In the genomic region with DNA sequence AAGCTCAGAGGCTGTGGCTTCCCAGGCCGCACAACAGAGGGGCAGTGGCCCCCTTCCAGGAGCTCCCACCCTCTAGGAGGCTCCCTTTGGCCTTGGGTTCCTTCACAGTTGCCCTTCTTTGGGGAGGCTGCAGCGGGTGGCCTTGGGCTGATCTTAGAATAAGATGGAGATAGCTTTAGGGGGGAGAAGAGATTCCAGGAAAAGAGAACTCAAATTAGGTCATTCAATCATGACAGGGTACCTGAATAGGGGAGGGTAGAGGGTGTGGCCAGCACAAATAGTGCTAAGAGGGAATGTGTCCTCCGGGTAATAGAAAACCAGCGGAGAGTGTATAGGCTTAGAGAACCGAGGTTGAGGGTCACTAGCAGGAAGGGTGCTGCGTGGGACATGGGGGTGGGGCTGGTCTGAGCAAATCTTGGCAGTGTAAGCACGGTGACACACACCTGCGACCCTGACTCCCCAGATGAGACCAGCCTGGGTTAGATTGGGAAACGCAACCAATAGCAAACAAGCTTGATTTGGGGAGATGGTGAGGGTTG, we compare ENCODE assay signal across 7 mouse cellular contexts. TPM values are rescaled to one million over a fixed set of nuclear protein-coding genes. Genes with fewer than 3 reads are reported as not detected.
DNase-seq lines count a peak whose midpoint lies in the region; ATAC-seq lines count a peak whose summit lies in the region.

No protein-coding gene starts in this region.

- peak overlapping the region; percentile 96 for H3K27ac ChIP-seq in lung, embryonic 16.5 days (ENCODE audit: low read length)
- H3K27ac ChIP-seq in forebrain, embryonic 10.5 days: peak overlapping the region; percentile 69; the same call in 1 of the 2 replicates
- H3K27ac ChIP-seq in kidney, embryonic 14.5 days (ENCODE audit: low read depth, low read length): peak overlapping the region; percentile 83; the same call in 1 of the 2 replicates
- peak overlapping the region; percentile 65 for H3K27ac ChIP-seq in neural tube, embryonic 13.5 days (replicated peaks)

- H3K4me3 ChIP-seq in lung, embryonic 16.5 days (ENCODE audit: low read length): peak overlapping the region; percentile 40
- peak overlapping the region; percentile 50 for H3K4me3 ChIP-seq in forebrain, embryonic 10.5 days
- H3K4me3 ChIP-seq in kidney, embryonic 14.5 days (ENCODE audit: low read length): peak overlapping the region; percentile 22; the same call in 1 of the 2 replicates
- H3K4me3 ChIP-seq in neural tube, embryonic 13.5 days: peak overlapping the region; percentile 18

- H3K9me3 ChIP-seq in lung, embryonic 16.5 days (ENCODE audit: control insufficient read depth, low read length): no peaks in the 10 kb centered on the region
- H3K9me3 ChIP-seq in forebrain, embryonic 10.5 days: peaks cover 4% of the 10 kb centered on the region; the same call in 1 of the 2 replicates
- no peaks in the 10 kb centered on the region for H3K9me3 ChIP-seq in kidney, embryonic 14.5 days (ENCODE audit: control insufficient read depth, low read length)
- H3K9me3 ChIP-seq in neural tube, embryonic 13.5 days: no peaks in the 10 kb centered on the region

- no peak for DNase-seq in lung, postnatal 14 days
- no peak for DNase-seq in forebrain, embryonic 10.5 days (ENCODE audit: extremely low spot score, low spot score)
- DNase-seq in right cerebral cortex, postnatal 4 days: no peak
- no peak for DNase-seq in spleen, postnatal 10 days (ENCODE audit: low spot score in 2 of 2)

- H3K36me3 ChIP-seq in lung, embryonic 16.5 days (ENCODE audit: control insufficient read depth, insufficient read depth, low read length): no peaks in the 10 kb centered on the region
- H3K36me3 ChIP-seq in forebrain, embryonic 10.5 days (replicated peaks): peaks cover 3% of the 10 kb centered on the region
- H3K36me3 ChIP-seq in kidney, embryonic 14.5 days (ENCODE audit: control insufficient read depth, insufficient read depth, low read length): no peaks in the 10 kb centered on the region
- H3K36me3 ChIP-seq in neural tube, embryonic 13.5 days: 0 out of 2 replicates have a peak, but pooled peaks cover under 1% of the 10 kb centered on the region

- peak overlapping the region; percentile 85 for H3K4me2 ChIP-seq in lung, embryonic 16.5 days (ENCODE audit: low read depth, low read length)
- H3K4me2 ChIP-seq in kidney, embryonic 14.5 days (replicated peaks; ENCODE audit: low read depth, low read length): peak overlapping the region; percentile 39
- H3K4me2 ChIP-seq in neural tube, embryonic 13.5 days: peak overlapping the region; percentile 75

- H3K9ac ChIP-seq in lung, embryonic 16.5 days (ENCODE audit: low read length): peak overlapping the region; percentile 61
- H3K9ac ChIP-seq in kidney, embryonic 14.5 days (ENCODE audit: low read depth, low read length): peak overlapping the region; percentile 28; the same call in 1 of the 2 replicates
- H3K9ac ChIP-seq in neural tube, embryonic 13.5 days: peak overlapping the region; percentile 50; the same call in 1 of the 2 replicates

- ATAC-seq in lung, embryonic 16.5 days (ENCODE audit: low read depth): no peak
- peak; percentile 1; the same call in 1 of the 2 replicates for ATAC-seq in kidney, embryonic 14.5 days (ENCODE audit: low FRiP score, low TSS enrichment)
- ATAC-seq in neural tube, embryonic 13.5 days (ENCODE audit: low read depth): peak; percentile 2; the same call in 1 of the 2 replicates

- 10% methylated on average over 9 of the region's 9 CpGs for WGBS in lung, embryonic 16.5 days
- WGBS in forebrain, embryonic 10.5 days: 2% methylated on average over 9 of the region's 9 CpGs
- 2% methylated on average over 9 of the region's 9 CpGs for WGBS in kidney, embryonic 14.5 days
- 5% methylated on average over 9 of the region's 9 CpGs for WGBS in neural tube, embryonic 13.5 days

- H3K27me3 ChIP-seq in lung, embryonic 16.5 days (ENCODE audit: control insufficient read depth, insufficient read depth, low read depth, low read length): no peaks in the 10 kb centered on the region
- H3K27me3 ChIP-seq in forebrain, embryonic 10.5 days (ENCODE audit: poor library complexity, severe bottlenecking): peaks cover 85% of the 10 kb centered on the region
- H3K27me3 ChIP-seq in kidney, embryonic 14.5 days (ENCODE audit: control insufficient read depth, insufficient read depth, low read length): peaks cover 3% of the 10 kb centered on the region; the same call in 1 of the 2 replicates
- H3K27me3 ChIP-seq in neural tube, embryonic 13.5 days: peaks cover 59% of the 10 kb centered on the region

- H3K4me1 ChIP-seq in lung, embryonic 16.5 days (replicated peaks; ENCODE audit: control insufficient read depth, insufficient read depth, low read length): peaks cover 67% of the 10 kb centered on the region
- peaks cover 90% of the 10 kb centered on the region for H3K4me1 ChIP-seq in forebrain, embryonic 10.5 days
- H3K4me1 ChIP-seq in kidney, embryonic 14.5 days (ENCODE audit: control insufficient read depth, insufficient read depth, low read length): peaks cover 73% of the 10 kb centered on the region
- peaks cover 79% of the 10 kb centered on the region for H3K4me1 ChIP-seq in neural tube, embryonic 13.5 days (replicated peaks)

RNA-seq across cellular contexts. Expression of a gene that starts 2.2 kb away (rescaled TPM):
- polyA plus RNA-seq in lung, embryonic 16.5 days (2015; fragmentation: Nextera tagmentation; extraction: Ambion mirVana): 51.2 and 53.3 TPM in 2 replicates
- 4.1 and 4.3 TPM in 2 replicates for polyA plus RNA-seq in forebrain, embryonic 10.5 days (2016; fragmentation: Nextera tagmentation; extraction: Ambion mirVana)
- polyA plus RNA-seq in kidney, embryonic 14.5 days (2014; fragmentation: Nextera tagmentation; extraction: Ambion mirVana): 29.3 and 30.4 TPM in 2 replicates
- 31.1 and 32.9 TPM in 2 replicates for polyA plus RNA-seq in neural tube, embryonic 13.5 days (2015; fragmentation: Nextera tagmentation; extraction: Ambion mirVana)

RNA-seq across cellular contexts. Expression of a gene that starts 12.9 kb away (rescaled TPM):
- polyA plus RNA-seq in lung, embryonic 16.5 days (2015; fragmentation: Nextera tagmentation; extraction: Ambion mirVana): 377 and 416 TPM in 2 replicates
- 276 and 283 TPM in 2 replicates for polyA plus RNA-seq in forebrain, embryonic 10.5 days (2016; fragmentation: Nextera tagmentation; extraction: Ambion mirVana)
- polyA plus RNA-seq in kidney, embryonic 14.5 days (2014; fragmentation: Nextera tagmentation; extraction: Ambion mirVana): 408 and 609 TPM in 2 replicates
- 572 and 635 TPM in 2 replicates for polyA plus RNA-seq in neural tube, embryonic 13.5 days (2015; fragmentation: Nextera tagmentation; extraction: Ambion mirVana)

RNA-seq across cellular contexts. Expression of a gene that starts 27.2 kb away (rescaled TPM):
- polyA plus RNA-seq in lung, embryonic 16.5 days (2015; fragmentation: Nextera tagmentation; extraction: Ambion mirVana): 68.7 and 70.9 TPM in 2 replicates
- 73.4 and 77.2 TPM in 2 replicates for polyA plus RNA-seq in forebrain, embryonic 10.5 days (2016; fragmentation: Nextera tagmentation; extraction: Ambion mirVana)
- polyA plus RNA-seq in kidney, embryonic 14.5 days (2014; fragmentation: Nextera tagmentation; extraction: Ambion mirVana): 77.7 and 89.2 TPM in 2 replicates
- 78.8 and 81.6 TPM in 2 replicates for polyA plus RNA-seq in neural tube, embryonic 13.5 days (2015; fragmentation: Nextera tagmentation; extraction: Ambion mirVana)

RNA-seq across cellular contexts. Expression of a gene that starts 28.7 kb away (rescaled TPM):
- polyA plus RNA-seq in lung, embryonic 16.5 days (2015; fragmentation: Nextera tagmentation; extraction: Ambion mirVana): 30.1 and 33.8 TPM in 2 replicates
- 2.8 and 3.1 TPM in 2 replicates for polyA plus RNA-seq in forebrain, embryonic 10.5 days (2016; fragmentation: Nextera tagmentation; extraction: Ambion mirVana)
- polyA plus RNA-seq in kidney, embryonic 14.5 days (2014; fragmentation: Nextera tagmentation; extraction: Ambion mirVana): 12.6 and 15.5 TPM in 2 replicates
- polyA plus RNA-seq in neural tube, embryonic 13.5 days (2015; fragmentation: Nextera tagmentation; extraction: Ambion mirVana): 4.9 and 6.2 TPM in 2 replicates

RNA-seq across cellular contexts. Expression of a gene that starts 33.9 kb away (rescaled TPM):
- 0.24 and 0.98 TPM in 2 replicates for polyA plus RNA-seq in lung, embryonic 16.5 days (2015; fragmentation: Nextera tagmentation; extraction: Ambion mirVana)
- polyA plus RNA-seq in forebrain, embryonic 10.5 days (2016; fragmentation: Nextera tagmentation; extraction: Ambion mirVana): 1.6 and 2.1 TPM in 2 replicates
- 0.84 and 0.86 TPM in 2 replicates for polyA plus RNA-seq in kidney, embryonic 14.5 days (2014; fragmentation: Nextera tagmentation; extraction: Ambion mirVana)
- 2.5 and 3.3 TPM in 2 replicates for polyA plus RNA-seq in neural tube, embryonic 13.5 days (2015; fragmentation: Nextera tagmentation; extraction: Ambion mirVana)
